Mouse (Mus musculus) layer of hippocampus, adult 8-10 months (tissue): ENCODE measurements around the gene Selplg. TPM values are rescaled to one million over a fixed set of nuclear protein-coding genes. Genes with fewer than 3 reads are reported as not detected.

Experiments
- DNase-seq, 2 experiments: peaks; one replicate each; pipeline ENCODE4 v3.0.0; 2022; ENCODE audit warnings: low spot score in 2 of 2
- total RNA-seq, 4 experiments: library from RNA; stranded (reverse); gene quantifications; 2 replicates each; pipeline ENCODE4 v1.2.4; 2022

The Selplg gene
- total RNA-seq, 4 experiments from 2014 or later, result 27.3 to 84.9 (median 53.7) TPM

GRCm38 (mm10) chr5:113854494-113854893, 22.1 kb upstream of the Selplg start:
- DNase-seq, result peak; percentile 73 to 88

DNA sequence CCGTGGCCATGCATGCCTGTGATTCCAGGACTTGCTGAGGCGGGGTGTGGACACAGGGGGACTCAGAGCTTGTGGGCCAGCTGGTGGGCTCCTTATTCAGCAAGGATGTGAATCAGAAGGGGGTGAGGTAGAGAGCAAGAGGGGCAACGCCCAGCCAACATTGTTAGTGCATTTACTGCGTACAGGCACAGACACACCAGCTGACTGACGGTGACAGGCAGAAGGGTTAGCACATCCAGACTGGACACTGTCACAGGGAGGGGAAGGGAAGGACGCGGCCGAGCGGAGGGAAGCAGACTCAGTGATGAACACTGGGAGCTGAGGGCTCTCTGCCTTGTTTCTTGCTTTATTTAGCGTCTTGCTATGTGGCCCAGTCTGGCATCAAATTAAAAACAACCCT, 21.1 kb upstream of the Selplg start:
- DNase-seq, result no peak

- DNase-seq, result no peak
These were observed 20.0 kb upstream of the Selplg start for GRCm38 (mm10) chr5:113852463-113852862.

DNA sequence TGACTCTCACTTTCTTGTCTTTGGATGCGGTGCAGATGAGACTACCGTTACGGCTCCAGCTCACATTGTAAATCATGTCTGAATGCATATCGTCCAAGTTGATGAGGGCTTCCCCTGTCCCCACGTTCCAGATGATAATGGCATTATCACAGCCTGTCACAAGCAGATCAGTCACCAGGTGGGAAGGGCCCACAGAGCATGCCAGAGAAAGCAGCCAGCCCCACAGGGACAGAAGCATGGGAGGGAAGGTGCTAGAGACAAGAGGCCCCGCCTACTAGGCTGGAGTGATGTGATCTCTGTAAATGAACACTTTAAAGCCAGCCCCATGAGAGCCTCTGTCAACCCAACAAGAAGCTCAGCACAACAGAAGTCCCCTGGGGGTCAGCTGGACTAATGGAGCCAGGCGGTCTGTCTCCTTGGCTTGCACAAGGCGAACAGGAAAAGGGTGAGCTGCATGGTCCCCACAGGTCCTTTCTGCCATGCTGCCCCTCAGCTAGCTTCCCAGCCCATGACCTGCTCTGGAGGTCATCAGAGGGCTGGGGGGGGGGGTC, 18.3 kb upstream of the Selplg start:
- DNase-seq, result no peak

DNA sequence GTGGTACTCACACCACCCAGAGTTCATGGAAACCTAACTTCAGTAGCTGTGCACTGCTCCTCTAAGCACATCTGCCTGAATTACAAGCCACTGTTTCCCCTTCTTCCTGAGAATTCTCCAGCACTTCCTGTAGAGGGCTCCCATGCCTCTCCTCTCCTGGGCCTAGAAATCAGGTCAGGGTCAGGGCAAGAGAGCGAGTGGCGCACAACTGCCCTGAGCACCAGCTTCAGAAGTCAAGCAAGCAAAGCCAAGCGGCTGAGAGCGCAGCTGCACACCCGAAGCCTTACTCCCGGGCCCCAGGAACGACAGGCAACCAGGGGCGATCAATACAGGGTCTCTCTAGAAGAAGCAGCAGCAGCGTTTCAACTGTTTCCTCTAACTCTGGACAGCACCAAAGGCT, 15.2 kb upstream of the Selplg start:
- DNase-seq, result no peak

- DNase-seq, result no peak
These were observed 14.2 kb upstream of the Selplg start for GRCm38 (mm10) chr5:113846656-113847055.

GRCm38 (mm10) chr5:113845627-113846026, 13.2 kb upstream of the Selplg start:
- DNase-seq, result no peak

DNA sequence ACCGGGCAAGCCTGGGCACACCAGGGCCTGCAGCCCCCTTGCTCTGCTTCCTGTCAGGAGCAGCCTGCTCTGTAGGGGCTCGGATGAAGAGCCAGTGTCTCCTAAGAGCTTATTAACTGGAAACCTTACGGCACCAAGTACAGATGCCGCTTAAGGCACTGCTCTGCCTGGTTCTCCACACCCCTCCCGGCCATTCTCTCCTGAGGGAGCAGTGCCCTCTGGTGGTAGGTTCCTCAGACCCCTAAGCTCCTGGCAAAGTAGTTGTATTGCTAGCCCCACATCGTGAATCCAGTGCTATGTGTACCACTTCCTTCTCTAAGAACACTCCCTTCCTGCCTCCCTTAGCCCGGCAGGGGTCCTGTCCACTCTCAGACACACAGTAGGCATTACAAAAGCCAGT, 12.3 kb upstream of the Selplg start:
- DNase-seq, result peak in 1 of 2 experiments; percentile 67

GRCm38 (mm10) chr5:113844106-113844505, 11.7 kb upstream of the Selplg start:
- no peak for DNase-seq

- DNase-seq, result no peak
These were observed 10.5 kb upstream of the Selplg start for GRCm38 (mm10) chr5:113842906-113843305.

DNA sequence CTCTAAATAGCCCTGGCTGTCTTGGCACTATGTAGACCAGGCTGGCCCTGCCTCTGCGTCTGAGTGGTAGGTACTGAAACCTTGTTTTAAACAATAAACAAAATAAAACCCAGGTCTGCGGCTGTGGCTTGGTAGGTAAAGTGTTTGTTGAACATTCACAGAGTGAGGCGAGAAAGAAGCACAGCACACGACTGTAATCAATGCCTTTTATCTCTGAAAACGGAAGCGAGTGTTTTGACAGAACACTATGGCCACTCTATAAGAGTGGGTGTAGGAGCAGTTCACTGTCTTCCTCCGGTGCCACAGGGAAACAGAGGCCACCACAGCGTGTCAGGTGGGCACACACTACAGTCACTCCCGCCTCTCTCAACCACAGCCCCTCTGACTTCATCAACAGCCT, 9.8 kb upstream of the Selplg start:
- DNase-seq, result no peak

- DNase-seq, result no peak
These were observed 9.1 kb upstream of the Selplg start for GRCm38 (mm10) chr5:113841243-113842225.

DNA sequence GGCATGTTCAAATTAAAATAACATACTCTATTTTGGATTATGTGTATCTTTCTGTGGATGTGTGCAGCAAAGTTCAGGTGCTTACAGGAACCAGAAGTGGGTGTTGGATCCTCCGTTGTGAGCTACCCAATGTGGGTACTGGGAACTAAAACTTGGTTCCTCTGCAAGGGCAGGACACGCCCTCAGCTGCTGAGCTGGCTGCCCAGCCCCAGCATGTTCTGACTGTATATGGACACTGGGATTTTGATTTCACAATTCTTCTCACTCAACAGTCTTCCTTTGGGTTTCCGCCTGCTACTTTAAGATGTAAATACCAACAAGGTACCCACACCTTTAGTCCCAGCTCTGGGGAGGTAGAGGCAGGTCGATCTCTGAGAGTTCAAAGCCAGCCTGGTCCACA, 8.0 kb upstream of the Selplg start:
- DNase-seq, result no peak

- no peak for DNase-seq
These were observed 4.5 kb upstream of the Selplg start for GRCm38 (mm10) chr5:113836961-113837360.

GRCm38 (mm10) chr5:113833316-113833947, 988 bp upstream of the Selplg start:
- DNase-seq, result no peak

- no peak for DNase-seq
These were observed 703 bp downstream of the Selplg start for GRCm38 (mm10) chr5:113831741-113832140.

DNA sequence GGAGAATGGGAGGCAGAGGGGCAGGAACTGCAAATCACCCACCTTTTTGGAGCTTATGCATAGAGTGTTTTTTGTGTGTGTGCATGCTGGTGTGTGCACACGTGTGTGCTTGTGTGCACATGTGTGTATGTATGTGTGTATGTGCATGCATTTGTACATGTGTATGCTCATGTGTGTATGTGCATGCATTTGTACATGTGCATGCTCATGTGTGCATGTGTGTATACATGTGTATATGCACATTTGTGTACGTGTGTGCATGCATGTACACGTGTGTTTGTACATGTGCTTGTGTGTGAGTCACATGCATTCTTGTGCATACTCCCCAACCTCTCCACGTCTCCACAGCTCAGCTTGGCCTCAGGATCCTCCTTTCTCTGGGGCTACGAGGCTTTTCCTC, 1.6 kb downstream of the Selplg start:
- DNase-seq, result no peak

GRCm38 (mm10) chr5:113830292-113830643, 2.2 kb downstream of the Selplg start:
- no peak for DNase-seq

- no peak for DNase-seq
These were observed 2.7 kb downstream of the Selplg start for GRCm38 (mm10) chr5:113829566-113830291.

- no peak for DNase-seq
These were observed 4.0 kb downstream of the Selplg start for GRCm38 (mm10) chr5:113828481-113828880.

DNA sequence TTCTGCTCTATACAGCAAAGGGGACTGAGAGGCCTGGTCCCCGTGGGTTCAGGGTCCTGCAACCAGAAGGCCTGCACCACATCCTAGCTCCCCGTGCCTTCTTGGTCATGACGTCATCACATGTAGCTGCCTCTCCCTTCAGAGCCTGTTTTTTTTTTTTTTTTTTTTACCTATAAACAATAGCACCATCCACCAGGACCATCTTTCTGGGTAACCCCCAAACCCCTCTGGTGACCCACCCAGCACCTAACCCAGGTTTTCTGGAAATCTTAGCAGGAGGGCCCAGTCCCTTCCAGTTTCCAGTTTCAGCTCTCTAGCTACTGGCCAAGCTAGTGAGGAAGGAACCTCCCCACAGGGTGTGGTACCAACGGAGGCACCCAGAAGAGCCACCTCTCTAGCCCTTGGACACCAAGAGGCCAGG, 4.4 kb downstream of the Selplg start:
- DNase-seq, result no peak

DNA sequence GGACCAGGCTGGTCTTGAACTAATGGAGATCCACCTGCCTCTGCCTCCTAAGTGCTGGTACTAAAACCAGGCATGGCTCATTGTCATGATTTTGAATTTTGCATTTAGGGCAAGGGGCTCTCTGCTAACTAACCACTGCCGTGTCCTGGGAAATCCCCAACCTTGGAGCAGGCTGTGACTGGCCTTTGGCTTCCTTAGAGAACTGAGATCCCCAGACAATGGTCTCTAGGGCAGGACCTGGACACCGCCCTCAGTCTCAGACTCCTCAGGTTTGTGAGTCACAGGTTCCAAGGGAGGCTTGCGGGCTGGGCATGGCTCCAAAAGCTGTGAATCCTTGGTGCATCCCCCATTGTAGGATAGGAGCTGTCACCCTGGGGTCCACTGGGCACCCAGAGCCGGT, 5.8 kb downstream of the Selplg start:
- no peak for DNase-seq
